Mouse (Mus musculus) NIH3T3 (cell line): Measurements from ENCODE around the gene Zfp637.
"Not testable (repeated sequence)": the region's sequence is repeated elsewhere in the genome, so short reads cannot be mapped to it uniquely, and the experiment has no call there.

Source experiments
- DNase-seq: peaks from one replicate; pipeline ENCODE4 v3.0.0-alpha.2; 2012; ENCODE audit warnings: low read depth

The Zfp637 gene

GRCm38 (mm10) chr6:117863751-117864150, 22.8 kb downstream of the Zfp637 start:
- DNase-seq = no peak

- DNase-seq = no peak
Observed at GRCm38 (mm10) chr6:117868187-117868586, 27.2 kb downstream of the Zfp637 start.

DNA sequence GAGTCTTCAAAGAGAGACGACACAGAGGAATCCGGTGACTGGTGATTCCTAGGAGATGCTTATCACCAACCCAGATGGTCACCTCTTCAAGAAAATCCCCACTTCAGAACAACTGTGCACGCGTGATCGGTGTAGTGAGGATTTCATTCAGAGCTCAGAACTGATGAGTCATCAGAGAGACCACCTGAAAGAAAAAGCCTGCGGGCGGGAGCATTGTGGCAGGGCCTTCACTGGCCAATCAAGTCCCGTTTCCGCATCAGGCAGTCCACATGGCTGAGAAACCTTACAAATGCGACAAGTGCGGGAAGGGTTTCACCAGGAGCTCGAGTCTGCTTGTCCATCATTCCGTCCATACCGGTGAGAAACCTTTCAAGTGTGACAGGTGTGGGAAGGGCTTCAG, 30.1 kb downstream of the Zfp637 start:
- no peak for DNase-seq

DNA sequence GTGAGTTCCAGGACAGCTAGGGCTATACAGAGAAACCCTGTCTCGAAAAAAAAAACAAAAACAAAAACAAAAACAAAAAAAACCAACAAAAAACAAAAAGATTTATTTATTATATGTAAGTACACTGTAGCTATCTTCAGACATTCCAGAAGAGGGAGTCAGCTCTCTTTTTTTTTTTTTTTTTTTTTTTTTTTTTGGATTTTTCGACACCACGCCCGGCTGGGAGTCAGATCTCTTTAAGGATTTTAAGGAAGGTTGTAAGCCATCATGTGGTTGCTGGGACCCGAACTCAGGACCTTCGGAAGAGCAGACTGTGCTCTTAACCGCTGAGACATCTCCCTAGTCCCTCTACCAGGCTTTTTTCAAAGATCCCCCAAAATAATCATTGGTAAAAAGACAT, 32.5 kb downstream of the Zfp637 start:
- not testable (repeated sequence) for DNase-seq

DNA sequence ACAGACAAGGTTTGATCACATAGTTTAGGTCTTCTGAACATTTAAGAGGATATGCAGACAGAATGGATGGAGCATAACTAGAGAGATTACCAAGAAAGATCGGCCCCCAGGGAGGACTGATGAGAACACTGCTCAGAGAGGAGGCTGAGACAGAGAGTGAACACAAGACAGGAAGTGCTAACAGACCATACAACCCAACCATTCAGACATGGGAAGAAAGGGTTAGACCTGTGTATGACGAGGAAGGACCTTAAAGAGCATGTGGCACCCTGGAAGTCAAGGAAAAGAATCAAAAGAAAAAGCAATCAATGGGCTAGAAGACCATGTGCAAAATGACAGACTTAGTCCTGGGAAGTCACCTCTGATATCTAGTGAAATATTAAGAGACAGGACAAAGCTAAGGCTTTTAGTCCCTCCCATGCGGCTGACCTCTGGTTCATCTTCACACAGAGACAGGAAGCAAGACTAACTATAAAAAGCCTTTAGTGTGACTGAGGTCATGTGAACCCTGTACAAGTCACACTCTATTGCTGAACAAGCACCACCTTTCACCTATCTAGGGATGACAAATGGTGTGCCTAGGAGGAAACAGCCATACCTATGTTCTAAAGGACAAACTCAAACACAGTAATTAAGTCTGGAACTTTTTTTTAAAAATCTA, 33.8 kb downstream of the Zfp637 start:
- DNase-seq = no peak

DNA sequence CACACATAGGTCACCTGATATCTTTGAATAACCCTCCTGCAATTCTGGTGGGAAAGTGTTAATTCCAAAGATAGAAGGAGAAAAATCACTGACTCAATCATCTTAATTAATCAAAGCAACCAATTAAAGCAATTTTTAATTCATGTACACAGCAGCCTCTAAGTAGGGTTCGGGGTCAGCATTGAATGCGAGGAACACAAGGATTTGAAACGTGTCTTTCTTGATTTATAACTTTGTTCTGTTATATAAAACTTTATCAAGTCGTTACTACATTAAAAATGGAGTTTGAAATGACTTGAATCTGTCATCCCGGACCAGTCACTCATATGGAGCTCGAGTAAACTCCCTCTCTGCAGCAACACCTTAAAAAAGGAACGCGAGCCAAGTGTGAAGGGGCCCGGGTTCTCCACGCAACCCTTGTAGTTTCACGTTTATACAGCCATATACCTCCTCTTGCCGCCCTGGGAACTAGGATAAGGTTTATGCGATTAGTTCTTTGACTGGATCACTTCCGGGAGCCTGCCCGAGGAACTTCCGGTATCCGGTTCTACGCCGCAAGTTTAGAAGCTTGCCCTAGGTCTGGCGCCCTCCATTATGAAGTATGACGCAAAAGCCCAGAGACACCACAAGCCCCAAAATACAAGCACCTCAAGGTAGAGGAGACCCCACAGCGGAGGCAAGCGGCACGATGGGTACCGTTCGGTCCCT, 37.9 kb downstream of the Zfp637 start:
- peak; percentile 94 for DNase-seq

- peak; percentile 100 for DNase-seq
Observed at GRCm38 (mm10) chr6:117879408-117880115, 38.6 kb downstream of the Zfp637 start.

GRCm38 (mm10) chr6:117880394-117880838, 39.4 kb downstream of the Zfp637 start:
- peak; percentile 64 for DNase-seq

GRCm38 (mm10) chr6:117881229-117881628, 40.2 kb downstream of the Zfp637 start:
- DNase-seq = no peak

DNA sequence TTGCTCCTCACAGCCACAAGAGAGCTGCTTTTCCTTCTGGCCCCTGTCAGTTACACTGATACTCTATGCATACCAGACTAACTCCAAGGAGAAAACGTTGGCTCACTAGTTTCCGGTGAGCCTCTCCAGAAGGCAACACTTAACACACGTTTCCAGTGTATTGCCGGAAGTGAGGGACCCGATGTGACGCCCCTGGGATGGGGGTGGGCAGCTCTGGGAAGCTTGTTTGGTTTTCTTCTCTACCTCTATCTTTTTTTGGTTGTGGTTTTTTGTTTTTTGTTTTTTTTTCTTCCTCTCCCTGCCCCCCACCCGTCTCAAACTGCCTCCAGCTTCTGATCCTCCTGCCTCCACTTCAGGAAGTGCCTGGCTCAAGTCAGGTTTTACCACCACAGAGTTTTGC, 41.0 kb downstream of the Zfp637 start:
- DNase-seq = no peak

- DNase-seq = no peak
Observed at GRCm38 (mm10) chr6:117885943-117886342, 45.0 kb downstream of the Zfp637 start.

DNA sequence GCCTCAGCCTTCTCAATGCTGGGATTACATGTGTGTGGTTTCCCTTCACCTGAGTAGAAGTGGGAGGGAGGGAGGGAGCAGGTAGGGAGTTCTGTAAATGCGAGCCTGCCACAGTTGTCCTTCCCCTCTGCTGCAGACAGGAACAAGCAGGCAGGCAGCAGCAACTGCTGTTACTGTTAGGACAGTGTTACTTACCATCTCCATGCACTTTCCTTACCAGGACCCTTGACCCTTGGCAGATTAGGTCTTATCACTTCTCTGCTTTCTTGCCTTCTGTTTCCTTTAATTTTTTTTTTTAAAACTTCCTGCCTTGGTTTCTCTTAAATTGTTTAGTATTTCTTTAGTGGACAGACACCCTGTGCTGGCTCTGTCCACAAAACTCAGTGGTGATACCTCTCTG, 47.1 kb downstream of the Zfp637 start:
- DNase-seq = no peak

GRCm38 (mm10) chr6:117888642-117889096, 47.7 kb downstream of the Zfp637 start:
- no peak for DNase-seq

DNA sequence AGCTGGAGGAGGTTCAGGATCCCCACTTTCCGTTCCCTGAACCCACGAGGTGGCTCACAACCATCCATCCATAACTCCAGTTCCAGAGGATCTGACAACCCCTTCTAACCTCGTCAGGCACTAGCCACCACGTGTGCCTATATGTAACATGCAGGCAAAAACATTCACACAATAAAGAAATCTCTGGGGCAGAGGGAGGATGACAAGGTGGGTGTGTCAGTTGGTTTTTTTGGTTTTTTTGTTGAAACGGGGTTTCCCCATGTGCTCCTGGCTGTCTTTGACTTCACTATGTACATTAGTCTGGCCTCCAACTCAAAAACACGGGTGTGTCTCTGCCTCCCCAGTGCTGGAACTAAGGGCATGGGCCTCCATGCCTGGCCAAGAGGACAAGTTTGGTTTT, 49.3 kb downstream of the Zfp637 start:
- DNase-seq = no peak

DNA sequence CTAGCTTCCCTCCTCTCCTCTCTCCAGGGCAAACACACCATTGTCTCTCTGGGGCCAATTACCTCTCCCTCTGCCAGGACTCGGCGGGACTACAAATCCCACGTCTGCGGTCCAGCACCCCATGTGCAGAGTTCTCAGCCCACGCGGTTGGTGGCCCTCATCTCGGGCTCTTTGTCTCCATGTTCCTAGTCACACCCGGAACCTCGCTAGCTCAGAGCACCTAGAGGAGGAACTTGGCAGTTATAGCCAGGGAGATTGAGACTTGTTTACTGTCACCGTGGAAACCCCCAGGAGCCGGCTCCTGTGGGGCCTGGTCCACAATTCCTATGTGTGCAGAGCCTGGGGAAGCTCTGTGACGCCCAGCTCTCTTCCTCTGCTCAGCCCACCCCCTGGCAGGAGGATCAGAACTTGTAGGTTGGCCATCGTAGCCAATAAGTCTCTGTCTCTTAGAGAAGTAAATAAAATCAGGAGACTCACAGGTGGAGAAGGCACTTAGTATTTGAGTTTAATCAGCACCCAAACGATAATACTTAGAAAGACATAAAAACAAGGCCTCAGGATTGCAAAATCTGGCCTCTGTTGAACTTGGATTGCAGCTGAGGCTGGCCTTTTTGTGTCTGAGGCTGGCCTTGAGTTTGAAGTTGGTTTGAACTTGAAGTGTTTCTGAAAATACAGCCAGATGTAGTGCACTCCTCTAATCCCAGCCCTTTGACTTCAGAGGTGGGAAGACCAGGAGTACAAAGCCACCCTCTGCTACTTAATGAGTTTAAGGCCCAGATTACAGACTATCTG, 50.6 kb downstream of the Zfp637 start:
- no peak for DNase-seq

GRCm38 (mm10) chr6:117892386-117892785, 51.4 kb downstream of the Zfp637 start:
- DNase-seq = no peak

- DNase-seq = no peak
Observed at GRCm38 (mm10) chr6:117893435-117893834, 52.5 kb downstream of the Zfp637 start.
